Mouse (Mus musculus): Measurements from ENCODE around the gene Abraxas2. TPM values are rescaled to one million over a fixed set of nuclear protein-coding genes. Genes with fewer than 3 reads are reported as not detected.

Abraxas2 gene
- polyA plus RNA-seq, 1 experiment = 20.2 TPM

DNA sequence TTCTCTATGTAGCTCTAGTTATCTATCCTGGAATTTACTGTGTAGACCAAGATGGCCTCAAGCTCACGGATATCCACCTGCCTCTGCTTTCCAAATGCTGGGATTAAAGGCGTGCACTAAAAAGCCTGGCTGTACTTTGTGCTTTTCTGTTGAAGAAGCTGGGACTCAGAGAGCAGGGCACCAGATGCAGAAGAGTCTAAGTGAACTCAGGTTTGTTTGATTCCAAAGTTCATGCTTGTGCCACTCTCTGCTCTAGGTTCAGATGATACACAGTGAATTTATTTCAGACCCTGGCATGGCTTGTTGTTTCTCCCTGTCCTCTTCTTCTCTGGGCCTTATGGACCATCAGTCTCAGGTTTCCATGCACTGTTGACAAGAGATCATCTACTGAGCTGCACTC, 66.2 kb downstream of the Abraxas2 start:
- H3K4me3 ChIP-seq = no peak overlapping the region
- H3K36me3 ChIP-seq (ENCODE audit: control insufficient read depth, insufficient read depth) = no peaks in the 10 kb centered on the region
- TF ChIP-seq MAX (IDR thresholded peaks at IDR 0.05; ENCODE audit: low read depth) = no peak
- TF ChIP-seq E2F4 (IDR thresholded peaks at IDR 0.05; ENCODE audit: insufficient read depth) = no peak
- no peak for TF ChIP-seq USF1 (IDR thresholded peaks at IDR 0.05; ENCODE audit: low read depth)
- TF ChIP-seq MYOG (IDR thresholded peaks at IDR 0.05; ENCODE audit: control insufficient read depth in 1 of 3, insufficient read depth in 1 of 3, insufficient read length in 2 of 3, low read depth in 2 of 3) = no peak
- no peak for TF ChIP-seq POLR2AphosphoS2 (IDR thresholded peaks at IDR 0.05; ENCODE audit: insufficient read length, low read depth)
- TF ChIP-seq MYOD1 (IDR thresholded peaks at IDR 0.05; ENCODE audit: control insufficient read depth in 1 of 3, insufficient read length in 2 of 3, low read depth in 2 of 3) = no peak
- TF ChIP-seq SRF (IDR thresholded peaks at IDR 0.05; ENCODE audit: control insufficient read depth, insufficient read length, low read depth) = no peak
- no peak for TF ChIP-seq REST (IDR thresholded peaks at IDR 0.05; ENCODE audit: insufficient read depth, insufficient read length)
- TF ChIP-seq POLR2A (IDR thresholded peaks at IDR 0.05; ENCODE audit: insufficient read length, low read depth) = no peak
- no peak for TF ChIP-seq CEBPB (IDR thresholded peaks at IDR 0.05; ENCODE audit: insufficient read depth, poor library complexity, severe bottlenecking)
- no peak for TF ChIP-seq TCF12 (IDR thresholded peaks at IDR 0.05; ENCODE audit: insufficient read depth, poor library complexity, severe bottlenecking)
- no peak for TF ChIP-seq TCF3 (IDR thresholded peaks at IDR 0.05; ENCODE audit: insufficient read length, low read depth)

DNA sequence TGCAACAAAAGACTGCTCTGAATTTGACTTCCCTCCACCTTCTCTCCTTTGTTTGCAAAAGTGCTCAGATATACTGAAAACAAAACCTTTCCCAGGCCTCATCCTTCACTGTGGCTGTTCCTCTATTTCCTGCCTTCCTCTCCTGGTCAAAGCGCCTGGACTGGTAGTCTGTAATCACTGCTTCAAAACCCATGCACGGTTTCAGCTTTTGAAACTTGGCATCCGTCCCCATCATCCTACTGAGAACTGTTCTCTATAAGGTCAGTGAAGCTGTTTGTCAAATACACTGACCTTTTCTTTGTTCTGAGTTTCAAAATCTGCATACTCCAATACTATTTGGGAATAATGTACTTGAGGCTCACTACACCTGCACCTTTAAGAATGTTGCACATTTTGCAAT, 68.2 kb downstream of the Abraxas2 start:
- Histone ChIP-seq H3K36me3 (ENCODE audit: control insufficient read depth, insufficient read depth) (no peaks in the 10 kb centered on the region), H3K4me2 (ENCODE audit: low read depth) (no peak overlapping the region), H3ac (ENCODE audit: control insufficient read depth, insufficient read length) (no peak overlapping the region), H3K4me3 (no peak overlapping the region), H3K27me3 (ENCODE audit: control insufficient read depth, insufficient read depth, insufficient read length) (no peaks in the 10 kb centered on the region), H3K79me2 (ENCODE audit: control insufficient read depth, insufficient read depth) (peaks cover 6% of the 10 kb centered on the region)
- TF ChIP-seq USF1 (IDR thresholded peaks at IDR 0.05; ENCODE audit: low read depth) (no peak), TCF12 (IDR thresholded peaks at IDR 0.05; ENCODE audit: insufficient read depth, poor library complexity, severe bottlenecking) (no peak), E2F4 (IDR thresholded peaks at IDR 0.05; ENCODE audit: insufficient read depth) (no peak), TCF3 (IDR thresholded peaks at IDR 0.05; ENCODE audit: insufficient read length, low read depth) (no peak), MYOG (IDR thresholded peaks at IDR 0.05; ENCODE audit: control insufficient read depth in 1 of 3, insufficient read depth in 1 of 3, insufficient read length in 2 of 3, low read depth in 2 of 3) (no peak), REST (IDR thresholded peaks at IDR 0.05; ENCODE audit: insufficient read depth, insufficient read length) (no peak), SRF (IDR thresholded peaks at IDR 0.05; ENCODE audit: control insufficient read depth, insufficient read length, low read depth) (no peak), MYOD1 (IDR thresholded peaks at IDR 0.05; ENCODE audit: control insufficient read depth in 1 of 3, insufficient read length in 2 of 3, low read depth in 2 of 3) (no peak), MAX (IDR thresholded peaks at IDR 0.05; ENCODE audit: low read depth) (no peak), CEBPB (IDR thresholded peaks at IDR 0.05; ENCODE audit: insufficient read depth, poor library complexity, severe bottlenecking) (no peak), POLR2A (IDR thresholded peaks at IDR 0.05; ENCODE audit: insufficient read length, low read depth) (no peak), POLR2AphosphoS2 (IDR thresholded peaks at IDR 0.05; ENCODE audit: insufficient read length, low read depth) (no peak)

More for the DNA sequence above, 66.2 kb downstream of the Abraxas2 start:
- no peak overlapping the region for H3K4me2 ChIP-seq (ENCODE audit: low read depth)
- no peaks in the 10 kb centered on the region for H3K79me2 ChIP-seq (ENCODE audit: control insufficient read depth, insufficient read depth)
- H3K27me3 ChIP-seq (ENCODE audit: control insufficient read depth, insufficient read depth, insufficient read length) = no peaks in the 10 kb centered on the region
- no peak overlapping the region for H3ac ChIP-seq (ENCODE audit: control insufficient read depth, insufficient read length)

DNA sequence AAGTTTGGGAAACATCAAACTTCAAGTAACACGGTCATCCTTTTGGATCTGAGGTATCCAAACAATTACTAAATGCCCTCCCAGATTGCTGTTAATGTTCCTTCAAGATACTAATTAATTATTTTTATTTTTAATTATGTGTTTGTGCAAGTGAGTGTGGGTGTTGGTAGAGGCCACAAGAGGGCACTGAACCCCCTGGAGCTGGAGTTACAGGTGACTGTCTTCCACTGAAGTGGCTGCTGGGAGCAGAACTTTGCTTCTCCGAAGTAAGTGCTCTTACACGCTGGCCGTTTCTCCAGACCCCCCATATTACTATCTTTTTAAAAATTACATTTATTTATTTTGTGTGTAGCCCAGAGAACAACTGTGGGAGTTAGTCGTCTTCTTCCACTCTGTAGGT, 71.0 kb downstream of the Abraxas2 start:
- H3K36me3 ChIP-seq (ENCODE audit: control insufficient read depth, insufficient read depth) = no peaks in the 10 kb centered on the region
- H3K27me3 ChIP-seq (ENCODE audit: control insufficient read depth, insufficient read depth, insufficient read length) = no peaks in the 10 kb centered on the region
- H3ac ChIP-seq (ENCODE audit: control insufficient read depth, insufficient read length) = peak overlapping the region; percentile 76
- peak overlapping the region; percentile 79 for H3K4me3 ChIP-seq
- TF ChIP-seq MYOG (IDR thresholded peaks at IDR 0.05; ENCODE audit: control insufficient read depth in 1 of 3, insufficient read depth in 1 of 3, insufficient read length in 2 of 3, low read depth in 2 of 3) (no peak), TCF12 (IDR thresholded peaks at IDR 0.05; ENCODE audit: insufficient read depth, poor library complexity, severe bottlenecking) (no peak), REST (IDR thresholded peaks at IDR 0.05; ENCODE audit: insufficient read depth, insufficient read length) (no peak), POLR2AphosphoS2 (IDR thresholded peaks at IDR 0.05; ENCODE audit: insufficient read length, low read depth) (no peak), TCF3 (IDR thresholded peaks at IDR 0.05; ENCODE audit: insufficient read length, low read depth) (no peak), CEBPB (IDR thresholded peaks at IDR 0.05; ENCODE audit: insufficient read depth, poor library complexity, severe bottlenecking) (no peak), MYOD1 (IDR thresholded peaks at IDR 0.05; ENCODE audit: control insufficient read depth in 1 of 3, insufficient read length in 2 of 3, low read depth in 2 of 3) (no peak), USF1 (IDR thresholded peaks at IDR 0.05; ENCODE audit: low read depth) (no peak), E2F4 (IDR thresholded peaks at IDR 0.05; ENCODE audit: insufficient read depth) (no peak), POLR2A (IDR thresholded peaks at IDR 0.05; ENCODE audit: insufficient read length, low read depth) (no peak), MAX (IDR thresholded peaks at IDR 0.05; ENCODE audit: low read depth) (no peak), SRF (IDR thresholded peaks at IDR 0.05; ENCODE audit: control insufficient read depth, insufficient read length, low read depth) (no peak)
- peaks cover 34% of the 10 kb centered on the region for H3K79me2 ChIP-seq (ENCODE audit: control insufficient read depth, insufficient read depth)
- H3K4me2 ChIP-seq (ENCODE audit: low read depth) = peak overlapping the region; percentile 87

DNA sequence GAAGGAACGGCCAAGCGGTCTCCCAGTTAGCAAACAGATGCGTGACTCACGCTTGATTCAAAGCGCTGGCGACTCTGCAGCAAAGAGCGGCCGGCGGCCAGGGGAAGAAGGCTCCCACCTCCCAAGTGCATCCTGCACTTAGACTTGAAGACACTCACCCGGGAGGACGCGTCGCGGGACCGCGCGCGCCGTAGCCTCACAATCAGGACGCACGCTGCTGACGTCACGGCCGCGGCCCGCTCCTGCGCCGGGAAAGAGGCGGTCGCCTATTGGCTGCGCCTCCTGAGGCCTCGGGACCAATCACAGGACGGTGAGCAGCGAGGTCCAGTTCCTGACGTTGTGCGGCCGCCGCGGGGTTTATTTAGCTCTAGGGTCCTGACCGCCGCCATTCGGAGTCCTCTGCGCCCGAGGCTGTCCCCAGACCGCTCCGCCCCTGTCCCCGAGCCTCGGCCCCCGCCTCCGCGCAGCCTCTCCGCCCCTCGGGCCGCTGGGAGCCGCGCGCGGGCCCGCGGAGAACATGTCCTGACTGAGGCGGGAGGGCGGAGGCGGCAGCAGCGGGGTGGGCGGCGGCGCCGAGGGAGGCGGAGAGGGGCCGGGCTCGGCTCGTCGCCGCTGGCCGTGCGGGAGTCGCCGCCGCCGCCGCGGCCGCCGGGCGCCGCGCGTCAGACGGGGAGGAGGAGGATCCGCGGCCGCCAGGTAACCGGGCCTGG, 72.0 kb downstream of the Abraxas2 start, which contains the start of gene Zranb1:
TSS of gene Zranb1 (plus strand) at position 293 of the 710 bp plus-strand sequence.
- Histone ChIP-seq H3K27me3 (ENCODE audit: control insufficient read depth, insufficient read depth, insufficient read length) (no peaks in the 10 kb centered on the region), H3K4me2 (ENCODE audit: low read depth) (peak within 1 kb of the TSS; percentile 87), H3K4me3 (peak within 1 kb of the TSS; percentile 79), H3ac (ENCODE audit: control insufficient read depth, insufficient read length) (peak within 1 kb of the TSS; percentile 76), H3K36me3 (ENCODE audit: control insufficient read depth, insufficient read depth) (no peaks in the 10 kb centered on the region), H3K79me2 (ENCODE audit: control insufficient read depth, insufficient read depth) (peaks cover 44% of the 10 kb centered on the region)
- TF ChIP-seq MAX (IDR thresholded peaks at IDR 0.05; ENCODE audit: low read depth) (peak; percentile 18), REST (IDR thresholded peaks at IDR 0.05; ENCODE audit: insufficient read depth, insufficient read length) (no peak), SRF (IDR thresholded peaks at IDR 0.05; ENCODE audit: control insufficient read depth, insufficient read length, low read depth) (peak; percentile 75), POLR2A (IDR thresholded peaks at IDR 0.05; ENCODE audit: insufficient read length, low read depth) (peak; percentile 79), E2F4 (IDR thresholded peaks at IDR 0.05; ENCODE audit: insufficient read depth) (peak; percentile 61), MYOG (IDR thresholded peaks at IDR 0.05; ENCODE audit: control insufficient read depth in 1 of 3, insufficient read depth in 1 of 3, insufficient read length in 2 of 3, low read depth in 2 of 3) (no peak), POLR2AphosphoS2 (IDR thresholded peaks at IDR 0.05; ENCODE audit: insufficient read length, low read depth) (peak; percentile 59), MYOD1 (IDR thresholded peaks at IDR 0.05; ENCODE audit: control insufficient read depth in 1 of 3, insufficient read length in 2 of 3, low read depth in 2 of 3) (peak in 1 of 3 experiments; percentile 45)

Measured in myocyte (in vitro differentiated cells).